Mouse (Mus musculus): ENCODE data around the gene Rhcg. TPM values are rescaled to one million over a fixed set of nuclear protein-coding genes. Genes with fewer than 3 reads are reported as not detected.

Rhcg gene
- polyA plus RNA-seq, 1 experiment from 2014 or later, result 1.4 TPM

DNA sequence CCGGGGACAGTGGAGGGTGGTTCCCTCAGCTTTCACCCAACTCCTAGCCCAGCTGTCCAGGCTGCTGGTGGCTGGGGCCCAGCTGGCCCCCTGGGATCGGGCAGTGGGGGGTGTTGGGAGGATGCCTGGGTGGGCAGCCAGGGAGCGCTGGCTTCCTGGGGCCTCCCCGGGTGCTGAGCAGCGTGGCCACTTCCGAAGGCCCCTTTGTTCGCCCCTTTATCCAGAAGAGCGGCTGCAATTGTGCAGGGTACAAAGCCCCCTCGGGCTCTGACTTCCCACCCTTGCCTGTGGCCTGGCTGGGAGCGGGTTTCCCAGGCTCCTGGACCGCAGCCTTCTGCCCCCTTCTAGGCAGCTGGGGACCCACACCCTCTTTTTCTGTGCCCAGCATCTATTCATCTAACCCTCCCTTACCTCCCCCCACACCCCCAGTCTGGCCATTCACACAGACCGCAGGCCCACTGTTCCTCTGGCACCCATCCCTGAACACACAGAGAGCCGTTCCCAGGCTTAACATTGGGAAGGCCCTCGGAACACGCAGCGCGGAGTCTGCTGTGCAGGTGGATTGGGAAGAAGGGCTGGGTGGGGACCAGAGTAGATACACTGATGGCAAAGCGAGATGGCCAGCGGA lies 45.2 kb downstream of the Rhcg start:
- peak; percentile 79 for ATAC-seq (ENCODE audit: low FRiP score)
- peaks cover 8% of the 10 kb centered on the region for H3K4me1 ChIP-seq (replicated peaks; ENCODE audit: control insufficient read depth, insufficient read depth, low read length)
- peak; percentile 53 for DNase-seq (ENCODE audit: low spot score)

GRCm38 (mm10) chr7:79568937-79569535 lies 48.4 kb downstream of the Rhcg start:
- WGBS, result 56% methylated on average over 4 of the region's 4 CpGs
- no peak for ATAC-seq (ENCODE audit: low FRiP score)
- Histone ChIP-seq H3K9ac (ENCODE audit: low read depth, low read length) (no peak overlapping the region), H3K36me3 (ENCODE audit: control insufficient read depth, insufficient read depth, low read length) (no peaks in the 10 kb centered on the region), H3K4me1 (replicated peaks; ENCODE audit: control insufficient read depth, insufficient read depth, low read length) (0 out of 2 replicates have a peak, but pooled peaks cover 4% of the 10 kb centered on the region), H3K4me3 (ENCODE audit: low read depth, low read length) (no peak overlapping the region), H3K27ac (ENCODE audit: low read depth, low read length) (no peak overlapping the region), H3K27me3 (ENCODE audit: control insufficient read depth, insufficient read depth, low read length) (0 out of 2 replicates have a peak, but pooled peaks cover 2% of the 10 kb centered on the region), H3K9me3 (ENCODE audit: control insufficient read depth, low read length) (no peaks in the 10 kb centered on the region), H3K4me2 (replicated peaks; ENCODE audit: low read depth, low read length) (no peak overlapping the region)
- no peak for DNase-seq (ENCODE audit: low spot score)

More for the DNA sequence above, 45.2 kb downstream of the Rhcg start:
- Histone ChIP-seq H3K36me3 (ENCODE audit: control insufficient read depth, insufficient read depth, low read length) (no peaks in the 10 kb centered on the region), H3K9me3 (ENCODE audit: control insufficient read depth, low read length) (no peaks in the 10 kb centered on the region), H3K27me3 (ENCODE audit: control insufficient read depth, insufficient read depth, low read length) (0 out of 2 replicates have a peak, but pooled peaks cover 2% of the 10 kb centered on the region), H3K9ac (ENCODE audit: low read depth, low read length) (0 out of 2 replicates have a peak overlapping the region, but pooled peaks have one; percentile 15), H3K4me3 (ENCODE audit: low read depth, low read length) (no peak overlapping the region), H3K4me2 (replicated peaks; ENCODE audit: low read depth, low read length) (0 out of 2 replicates have a peak overlapping the region, but pooled peaks have one; percentile 1), H3K27ac (ENCODE audit: low read depth, low read length) (peak overlapping the region; percentile 74)
- WGBS, result 49% methylated on average over 16 of the region's 19 CpGs

GRCm38 (mm10) chr7:79568212-79568611 lies 49.2 kb downstream of the Rhcg start:
- DNase-seq (ENCODE audit: low spot score) (no peak), ATAC-seq (ENCODE audit: low FRiP score) (no peak)
- H3K27me3 ChIP-seq (ENCODE audit: control insufficient read depth, insufficient read depth, low read length), result 0 out of 2 replicates have a peak, but pooled peaks cover 2% of the 10 kb centered on the region
- H3K4me2 ChIP-seq (replicated peaks; ENCODE audit: low read depth, low read length), result no peak overlapping the region
- H3K27ac ChIP-seq (ENCODE audit: low read depth, low read length), result no peak overlapping the region
- H3K9ac ChIP-seq (ENCODE audit: low read depth, low read length), result no peak overlapping the region
- no peak overlapping the region for H3K4me3 ChIP-seq (ENCODE audit: low read depth, low read length)
- WGBS, result 64% methylated on average over 6 of the region's 6 CpGs
- 0 out of 2 replicates have a peak, but pooled peaks cover 4% of the 10 kb centered on the region for H3K4me1 ChIP-seq (replicated peaks; ENCODE audit: control insufficient read depth, insufficient read depth, low read length)
- H3K36me3 ChIP-seq (ENCODE audit: control insufficient read depth, insufficient read depth, low read length), result no peaks in the 10 kb centered on the region
- no peaks in the 10 kb centered on the region for H3K9me3 ChIP-seq (ENCODE audit: control insufficient read depth, low read length)

GRCm38 (mm10) chr7:79563675-79564074 lies 53.8 kb downstream of the Rhcg start:
- Histone ChIP-seq H3K4me1 (replicated peaks; ENCODE audit: control insufficient read depth, insufficient read depth, low read length) (no peaks in the 10 kb centered on the region), H3K4me3 (ENCODE audit: low read depth, low read length) (no peak overlapping the region), H3K36me3 (ENCODE audit: control insufficient read depth, insufficient read depth, low read length) (no peaks in the 10 kb centered on the region), H3K27ac (ENCODE audit: low read depth, low read length) (no peak overlapping the region), H3K4me2 (replicated peaks; ENCODE audit: low read depth, low read length) (no peak overlapping the region), H3K9me3 (ENCODE audit: control insufficient read depth, low read length) (no peaks in the 10 kb centered on the region), H3K9ac (ENCODE audit: low read depth, low read length) (no peak overlapping the region), H3K27me3 (ENCODE audit: control insufficient read depth, insufficient read depth, low read length) (0 out of 2 replicates have a peak, but pooled peaks cover 2% of the 10 kb centered on the region)
- DNase-seq (ENCODE audit: low spot score), result peak; percentile 71
- ATAC-seq (ENCODE audit: low FRiP score), result no peak
- WGBS, result 16% methylated on average over 13 of the region's 13 CpGs

- H3K36me3 ChIP-seq (ENCODE audit: control insufficient read depth, insufficient read depth, low read length), result no peaks in the 10 kb centered on the region
These were observed 55.1 kb downstream of the Rhcg start for GRCm38 (mm10) chr7:79562385-79562784.

DNA sequence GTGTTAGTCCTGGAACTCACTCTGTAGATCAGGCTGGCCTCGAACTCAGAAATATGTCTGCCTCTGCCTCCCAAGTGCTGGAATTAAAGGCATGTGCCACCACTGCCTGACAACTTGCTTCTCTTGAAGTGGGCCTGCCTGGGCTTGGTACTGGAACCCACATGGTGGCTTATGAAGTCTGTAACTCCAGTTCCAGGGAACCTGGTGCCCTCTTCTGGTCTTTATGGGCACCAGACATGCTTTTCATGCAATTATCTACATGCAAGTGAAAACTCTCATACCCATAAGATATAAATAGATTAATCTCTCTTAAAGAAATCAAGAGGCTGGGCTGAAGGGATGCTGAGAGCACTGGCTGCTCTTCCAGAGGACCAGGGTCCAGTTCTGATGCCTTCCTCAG lies 58.8 kb downstream of the Rhcg start:
- no peak overlapping the region for H3K4me3 ChIP-seq (ENCODE audit: low read depth, low read length)
- DNase-seq (ENCODE audit: low spot score) (no peak), ATAC-seq (ENCODE audit: low FRiP score) (no peak)
- peaks cover 37% of the 10 kb centered on the region for H3K27me3 ChIP-seq (ENCODE audit: control insufficient read depth, insufficient read depth, low read length)
- WGBS, result 76% methylated on average over 1 of the region's 1 CpGs
- H3K4me2 ChIP-seq (replicated peaks; ENCODE audit: low read depth, low read length), result no peak overlapping the region
- no peaks in the 10 kb centered on the region for H3K9me3 ChIP-seq (ENCODE audit: control insufficient read depth, low read length)
- no peaks in the 10 kb centered on the region for H3K36me3 ChIP-seq (ENCODE audit: control insufficient read depth, insufficient read depth, low read length)
- H3K9ac ChIP-seq (ENCODE audit: low read depth, low read length), result no peak overlapping the region
- no peak overlapping the region for H3K27ac ChIP-seq (ENCODE audit: low read depth, low read length)
- H3K4me1 ChIP-seq (replicated peaks; ENCODE audit: control insufficient read depth, insufficient read depth, low read length), result peaks cover 10% of the 10 kb centered on the region

More at GRCm38 (mm10) chr7:79562385-79562784, 55.1 kb downstream of the Rhcg start:
- H3K4me3 ChIP-seq (ENCODE audit: low read depth, low read length), result no peak overlapping the region
- no peak overlapping the region for H3K4me2 ChIP-seq (replicated peaks; ENCODE audit: low read depth, low read length)
- peaks cover 5% of the 10 kb centered on the region for H3K4me1 ChIP-seq (replicated peaks; ENCODE audit: control insufficient read depth, insufficient read depth, low read length)
- H3K27ac ChIP-seq (ENCODE audit: low read depth, low read length), result no peak overlapping the region
- no peak for ATAC-seq (ENCODE audit: low FRiP score)
- no peak for DNase-seq (ENCODE audit: low spot score)
- H3K27me3 ChIP-seq (ENCODE audit: control insufficient read depth, insufficient read depth, low read length), result peaks cover 5% of the 10 kb centered on the region; the same call in 1 of the 2 replicates
- WGBS, result 62% methylated on average over 5 of the region's 5 CpGs
- no peak overlapping the region for H3K9ac ChIP-seq (ENCODE audit: low read depth, low read length)
- no peaks in the 10 kb centered on the region for H3K9me3 ChIP-seq (ENCODE audit: control insufficient read depth, low read length)

DNA sequence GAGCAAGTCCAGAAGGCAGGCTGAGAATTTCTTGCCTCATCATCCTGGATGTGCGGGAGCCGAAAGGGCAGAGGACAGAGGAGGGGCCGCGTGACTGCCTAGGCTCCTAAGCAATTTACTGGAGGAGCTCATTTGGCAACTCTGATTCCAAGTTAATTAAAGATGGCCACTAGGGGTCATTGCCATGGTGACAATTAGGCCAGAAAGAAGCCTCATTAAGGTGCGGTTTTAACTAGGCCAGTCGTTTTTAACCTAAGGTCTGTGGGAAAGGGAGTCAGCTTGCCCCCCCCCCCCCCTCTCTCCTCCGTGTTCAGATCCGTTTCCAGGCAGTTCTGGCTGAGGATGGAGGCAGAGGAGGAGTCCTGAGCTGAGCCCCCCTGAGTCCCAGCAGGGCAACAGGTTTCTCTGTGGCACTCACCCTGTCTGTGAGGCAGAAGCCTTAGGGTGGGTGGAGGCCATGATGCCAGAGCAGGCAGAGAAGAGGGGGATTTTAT lies 59.7 kb downstream of the Rhcg start:
- no peaks in the 10 kb centered on the region for H3K9me3 ChIP-seq (ENCODE audit: control insufficient read depth, low read length)
- peak; percentile 41 for DNase-seq (ENCODE audit: low spot score)
- H3K9ac ChIP-seq (ENCODE audit: low read depth, low read length), result no peak overlapping the region
- no peak overlapping the region for H3K4me2 ChIP-seq (replicated peaks; ENCODE audit: low read depth, low read length)
- H3K27ac ChIP-seq (ENCODE audit: low read depth, low read length), result no peak overlapping the region
- no peaks in the 10 kb centered on the region for H3K36me3 ChIP-seq (ENCODE audit: control insufficient read depth, insufficient read depth, low read length)
- WGBS, result 6% methylated on average over 8 of the region's 8 CpGs
- no peak overlapping the region for H3K4me3 ChIP-seq (ENCODE audit: low read depth, low read length)
- peaks cover 10% of the 10 kb centered on the region for H3K4me1 ChIP-seq (replicated peaks; ENCODE audit: control insufficient read depth, insufficient read depth, low read length)
- ATAC-seq (ENCODE audit: low FRiP score), result peak; percentile 49
- peaks cover 44% of the 10 kb centered on the region for H3K27me3 ChIP-seq (ENCODE audit: control insufficient read depth, insufficient read depth, low read length)

DNA sequence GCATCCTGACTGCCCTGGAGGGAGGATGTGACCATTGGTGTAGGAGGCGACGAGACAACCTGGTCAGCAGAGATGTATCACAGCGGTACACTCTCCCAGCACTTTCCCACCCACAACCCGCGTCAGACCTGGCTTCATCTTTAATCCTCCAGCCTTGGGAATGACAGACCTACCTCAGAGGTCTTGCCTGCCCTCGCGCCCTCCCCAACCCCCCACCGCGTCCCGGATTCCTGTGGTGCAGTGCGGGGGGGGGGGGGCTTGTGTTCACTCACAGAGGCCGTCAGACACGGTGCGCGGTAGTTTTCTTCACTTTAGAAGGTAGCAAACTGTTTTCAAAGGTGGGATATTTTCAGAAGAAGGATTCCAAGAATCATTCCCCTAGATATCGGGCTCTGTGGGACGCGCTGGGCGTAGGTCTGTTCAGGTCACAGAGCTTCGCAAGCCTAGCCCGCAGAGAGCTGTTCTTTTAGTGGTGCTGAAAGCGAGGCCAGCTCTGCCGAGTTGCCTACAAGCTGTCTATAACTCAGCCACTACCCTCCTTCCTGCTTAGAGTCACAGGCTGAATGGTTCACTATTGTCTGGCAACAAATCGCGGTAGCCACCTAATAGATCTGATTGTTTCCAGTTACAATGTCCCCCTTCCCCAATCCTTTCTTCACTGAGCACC lies 62.0 kb downstream of the Rhcg start:
- no peak overlapping the region for H3K27ac ChIP-seq (ENCODE audit: low read depth, low read length)
- H3K9me3 ChIP-seq (ENCODE audit: control insufficient read depth, low read length), result no peaks in the 10 kb centered on the region
- ATAC-seq (ENCODE audit: low FRiP score) (no peak), DNase-seq (ENCODE audit: low spot score) (peak; percentile 65)
- H3K4me1 ChIP-seq (replicated peaks; ENCODE audit: control insufficient read depth, insufficient read depth, low read length), result peaks cover 10% of the 10 kb centered on the region
- 2% methylated on average over 23 of the region's 25 CpGs for WGBS
- no peak overlapping the region for H3K4me3 ChIP-seq (ENCODE audit: low read depth, low read length)
- no peaks in the 10 kb centered on the region for H3K36me3 ChIP-seq (ENCODE audit: control insufficient read depth, insufficient read depth, low read length)
- peaks cover 47% of the 10 kb centered on the region for H3K27me3 ChIP-seq (ENCODE audit: control insufficient read depth, insufficient read depth, low read length)
- H3K4me2 ChIP-seq (replicated peaks; ENCODE audit: low read depth, low read length), result no peak overlapping the region
- H3K9ac ChIP-seq (ENCODE audit: low read depth, low read length), result no peak overlapping the region
